Mouse (Mus musculus) bone marrow macrophage, adult 2 months (primary cell): Measurements from ENCODE around the gene Tph2.

Source experiments
- CTCF ChIP-seq: IDR thresholded peaks from 2 replicates; pipeline ENCODE4 v1.5.1; 2012; ENCODE audit warnings: low read depth, mild to moderate bottlenecking, low read length, moderate library complexity
- POLR2A ChIP-seq: IDR thresholded peaks from 2 replicates; pipeline ENCODE4 v1.6.1; 2012; ENCODE audit warnings: mild to moderate bottlenecking, low read depth, low read length, borderline replicate concordance

DNA sequence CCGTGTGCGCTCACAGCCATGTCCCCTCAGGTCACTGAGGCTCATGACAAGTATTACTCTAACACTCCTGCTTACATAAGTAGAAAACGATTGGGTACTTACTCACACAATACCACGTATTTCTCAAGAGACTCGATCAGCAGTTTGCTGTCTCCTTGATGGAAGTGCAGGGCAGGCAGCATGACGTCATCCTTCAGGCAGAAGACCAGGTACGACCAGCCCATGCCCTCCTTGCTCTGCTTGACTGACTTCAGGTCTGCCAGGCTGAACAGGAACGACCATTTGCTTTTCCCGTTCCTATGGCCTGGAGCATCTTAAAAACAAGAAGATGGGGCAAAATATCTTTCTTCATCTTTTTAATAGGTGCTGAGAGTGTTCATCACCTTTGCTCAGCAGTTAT is 44.2 kb upstream of the Tph2 start:
- no peak for TF ChIP-seq CTCF
- no peak for TF ChIP-seq POLR2A
